Mouse (Mus musculus): ENCODE results near the gene Prss12. TPM values are rescaled to one million over a fixed set of nuclear protein-coding genes. Genes with fewer than 3 reads are reported as not detected.

Gene Prss12
- polyA plus RNA-seq, 2 experiments: 0.13 to 0.34 TPM

DNA sequence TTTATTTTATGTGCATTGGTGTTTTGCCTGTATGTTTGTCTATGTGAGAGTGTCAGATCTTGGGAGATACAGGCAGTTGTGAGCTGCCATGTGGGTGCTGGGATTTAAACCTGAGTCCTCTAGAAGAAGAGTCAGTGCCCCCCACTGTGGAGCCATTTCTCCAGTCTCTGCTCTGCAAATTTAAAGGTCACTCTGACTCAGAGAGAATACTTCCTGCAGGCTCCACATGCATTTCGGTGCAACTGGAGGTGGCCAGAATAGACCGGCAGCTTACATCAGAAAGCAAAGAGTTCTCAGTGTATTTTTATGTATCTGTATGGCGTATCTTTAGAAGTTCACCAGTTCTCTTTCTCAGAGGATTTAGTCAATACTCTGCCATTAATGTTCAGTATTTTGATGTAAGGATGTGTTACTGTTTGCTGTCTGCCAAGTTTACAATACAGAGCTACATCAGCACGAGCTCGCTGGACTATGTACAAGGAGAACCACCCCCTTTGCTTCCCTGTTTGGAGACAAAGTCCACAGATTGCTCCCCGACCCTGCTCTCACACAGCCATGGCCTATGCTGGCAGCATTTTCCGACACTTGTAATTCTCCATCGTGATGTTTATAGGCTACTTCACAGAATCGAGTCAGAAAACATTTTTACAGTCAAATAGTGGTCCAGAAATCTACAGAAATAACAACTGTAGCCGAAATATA, 81.2 kb downstream of the Prss12 start:
- H3K9me3 ChIP-seq (ENCODE audit: control insufficient read depth, low read length): no peaks in the 10 kb centered on the region
- no peak for TF ChIP-seq CTCF (IDR thresholded peaks at IDR 0.05; ENCODE audit: low read depth)
- TF ChIP-seq EP300 (IDR thresholded peaks at IDR 0.05; ENCODE audit: low read depth): no peak
- no peak overlapping the region for H3K9ac ChIP-seq (replicated peaks)
- WGBS (ENCODE audit: insufficient replicate concordance): 50% methylated on average over 10 of the region's 10 CpGs
- H3K36me3 ChIP-seq (replicated peaks; ENCODE audit: control insufficient read depth, insufficient read depth, low read depth): no peaks in the 10 kb centered on the region
- H3K27ac ChIP-seq: no peak overlapping the region
- H3K4me3 ChIP-seq (ENCODE audit: insufficient read depth in 1 of 2, low read depth in 2 of 2, low read length in 2 of 2): no peak overlapping the region
- no peaks in the 10 kb centered on the region for H3K4me1 ChIP-seq (replicated peaks; ENCODE audit: control insufficient read depth in 2 of 2, insufficient read depth in 2 of 2, low read length in 1 of 2)
- DNase-seq (ENCODE audit: low read depth in 3 of 3, low spot score in 3 of 3) (no peak), ATAC-seq (ENCODE audit: insufficient read depth) (peak; percentile 61; the same call in 1 of the 2 replicates)
- H3K4me2 ChIP-seq (ENCODE audit: low read depth): no peak overlapping the region
- H3K27me3 ChIP-seq (ENCODE audit: control insufficient read depth, insufficient read depth, low read length): no peaks in the 10 kb centered on the region

DNA sequence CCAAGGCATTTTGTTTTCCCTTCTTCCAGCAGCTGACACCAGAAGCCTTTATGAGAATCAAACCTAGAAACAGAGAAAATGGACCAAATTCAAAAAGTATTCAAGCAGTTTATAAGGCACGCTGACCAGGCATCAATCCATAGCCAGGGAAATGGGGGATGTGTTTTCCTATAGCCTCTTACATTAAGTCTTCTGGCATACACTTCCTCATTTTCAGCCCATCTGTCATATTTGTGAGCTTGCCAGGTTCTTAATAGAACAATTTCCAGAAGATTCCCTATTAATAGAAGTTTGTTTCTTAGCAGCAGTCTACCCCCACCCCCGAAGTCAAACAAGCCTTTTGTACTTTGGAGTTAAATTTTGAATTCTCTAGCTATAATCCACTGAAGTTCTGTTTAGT, 84.4 kb downstream of the Prss12 start:
- Histone ChIP-seq H3K36me3 (replicated peaks; ENCODE audit: control insufficient read depth, insufficient read depth, low read depth) (no peaks in the 10 kb centered on the region), H3K4me1 (replicated peaks; ENCODE audit: control insufficient read depth in 2 of 2, insufficient read depth in 2 of 2, low read length in 1 of 2) (no peaks in the 10 kb centered on the region), H3K4me2 (ENCODE audit: low read depth) (no peak overlapping the region), H3K9me3 (ENCODE audit: control insufficient read depth, low read length) (no peaks in the 10 kb centered on the region), H3K27ac (no peak overlapping the region), H3K9ac (replicated peaks) (no peak overlapping the region), H3K4me3 (ENCODE audit: insufficient read depth in 1 of 2, low read depth in 2 of 2, low read length in 2 of 2) (no peak overlapping the region), H3K27me3 (ENCODE audit: control insufficient read depth, insufficient read depth, low read length) (no peaks in the 10 kb centered on the region)
- DNase-seq (ENCODE audit: low read depth in 3 of 3, low spot score in 3 of 3) (no peak), ATAC-seq (ENCODE audit: insufficient read depth) (no peak)
- TF ChIP-seq CTCF (IDR thresholded peaks at IDR 0.05; ENCODE audit: low read depth) (no peak), EP300 (IDR thresholded peaks at IDR 0.05; ENCODE audit: low read depth) (no peak)
- 62% methylated on average over 2 of the region's 2 CpGs for WGBS (ENCODE audit: insufficient replicate concordance)

DNA sequence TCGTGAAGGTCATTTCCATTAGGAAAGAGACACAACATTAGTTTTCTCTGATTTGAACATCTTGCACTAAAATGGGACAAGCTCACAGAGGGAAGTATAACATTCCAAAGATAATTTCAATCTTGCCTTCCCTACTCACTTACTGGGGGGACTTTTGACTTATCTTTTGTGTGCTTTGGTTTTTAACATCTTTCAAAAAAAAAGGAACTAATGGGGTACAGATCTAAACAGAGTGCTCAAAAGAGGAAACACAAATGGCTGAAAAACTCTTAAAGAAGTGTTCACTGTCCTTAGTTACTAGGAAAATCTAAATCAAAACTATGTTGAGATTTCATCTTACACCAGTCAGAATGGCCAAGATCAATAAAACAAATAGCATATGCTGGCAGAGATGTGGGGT, 90.6 kb downstream of the Prss12 start:
- Histone ChIP-seq H3K4me1 (replicated peaks; ENCODE audit: control insufficient read depth in 2 of 2, insufficient read depth in 2 of 2, low read length in 1 of 2) (no peaks in the 10 kb centered on the region), H3K36me3 (replicated peaks; ENCODE audit: control insufficient read depth, insufficient read depth, low read depth) (no peaks in the 10 kb centered on the region), H3K27ac (no peak overlapping the region), H3K4me3 (ENCODE audit: insufficient read depth in 1 of 2, low read depth in 2 of 2, low read length in 2 of 2) (no peak overlapping the region), H3K9ac (replicated peaks) (no peak overlapping the region), H3K4me2 (ENCODE audit: low read depth) (no peak overlapping the region), H3K9me3 (ENCODE audit: control insufficient read depth, low read length) (no peaks in the 10 kb centered on the region), H3K27me3 (ENCODE audit: control insufficient read depth, insufficient read depth, low read length) (no peaks in the 10 kb centered on the region)
- 57% methylated on average over 1 of the region's 1 CpGs for WGBS (ENCODE audit: insufficient replicate concordance)
- ATAC-seq (ENCODE audit: insufficient read depth): no peak
- TF ChIP-seq EP300 (IDR thresholded peaks at IDR 0.05; ENCODE audit: low read depth) (no peak), CTCF (IDR thresholded peaks at IDR 0.05; ENCODE audit: low read depth) (no peak)
- DNase-seq (ENCODE audit: low read depth in 3 of 3, low spot score in 3 of 3): no peak

DNA sequence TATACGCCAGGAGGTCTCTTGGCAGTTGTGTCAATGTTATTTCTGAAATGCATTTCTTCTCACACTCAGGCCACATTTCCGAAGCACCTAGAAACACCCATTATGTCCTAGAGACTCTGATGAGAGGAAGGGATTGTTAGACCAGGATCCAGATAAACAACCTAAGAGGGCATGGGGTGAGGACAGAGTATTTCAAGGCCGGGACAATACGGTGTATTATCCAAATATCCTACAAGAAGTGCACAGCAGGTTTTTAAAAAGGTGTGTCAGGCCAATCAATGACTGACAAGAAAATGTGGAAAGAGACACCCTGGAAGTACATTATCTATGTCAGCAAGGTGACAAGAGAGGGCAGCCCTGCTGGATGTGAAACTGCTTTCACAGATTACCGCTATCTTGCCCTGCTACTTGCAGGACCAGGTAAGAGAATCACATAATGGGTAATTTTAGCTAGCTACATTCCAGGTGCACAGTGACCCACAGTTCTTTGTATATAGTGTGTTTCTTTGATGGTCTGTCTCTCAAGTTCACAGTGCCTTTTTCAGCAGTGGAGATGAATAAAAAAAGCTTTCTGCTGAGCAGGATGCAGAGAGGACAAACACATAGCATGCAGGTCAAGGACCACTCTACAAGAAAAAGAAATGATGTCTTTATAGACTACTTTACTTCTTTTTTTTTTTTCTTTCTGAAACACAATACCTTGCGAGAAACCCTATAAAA, 97.0 kb downstream of the Prss12 start:
- H3K36me3 ChIP-seq (replicated peaks; ENCODE audit: control insufficient read depth, insufficient read depth, low read depth): no peaks in the 10 kb centered on the region
- no peak overlapping the region for H3K4me3 ChIP-seq (ENCODE audit: insufficient read depth in 1 of 2, low read depth in 2 of 2, low read length in 2 of 2)
- no peaks in the 10 kb centered on the region for H3K9me3 ChIP-seq (ENCODE audit: control insufficient read depth, low read length)
- no peaks in the 10 kb centered on the region for H3K27me3 ChIP-seq (ENCODE audit: control insufficient read depth, insufficient read depth, low read length)
- ATAC-seq (ENCODE audit: insufficient read depth): no peak
- TF ChIP-seq CTCF (IDR thresholded peaks at IDR 0.05; ENCODE audit: low read depth) (no peak), EP300 (IDR thresholded peaks at IDR 0.05; ENCODE audit: low read depth) (no peak)
- H3K27ac ChIP-seq: no peak overlapping the region
- H3K4me1 ChIP-seq (replicated peaks; ENCODE audit: control insufficient read depth in 2 of 2, insufficient read depth in 2 of 2, low read length in 1 of 2): no peaks in the 10 kb centered on the region
- no peak for DNase-seq (ENCODE audit: low read depth in 3 of 3, low spot score in 3 of 3)
- no peak overlapping the region for H3K4me2 ChIP-seq (ENCODE audit: low read depth)
- 68% methylated on average over 6 of the region's 6 CpGs for WGBS (ENCODE audit: insufficient replicate concordance)
- H3K9ac ChIP-seq (replicated peaks): no peak overlapping the region

DNA sequence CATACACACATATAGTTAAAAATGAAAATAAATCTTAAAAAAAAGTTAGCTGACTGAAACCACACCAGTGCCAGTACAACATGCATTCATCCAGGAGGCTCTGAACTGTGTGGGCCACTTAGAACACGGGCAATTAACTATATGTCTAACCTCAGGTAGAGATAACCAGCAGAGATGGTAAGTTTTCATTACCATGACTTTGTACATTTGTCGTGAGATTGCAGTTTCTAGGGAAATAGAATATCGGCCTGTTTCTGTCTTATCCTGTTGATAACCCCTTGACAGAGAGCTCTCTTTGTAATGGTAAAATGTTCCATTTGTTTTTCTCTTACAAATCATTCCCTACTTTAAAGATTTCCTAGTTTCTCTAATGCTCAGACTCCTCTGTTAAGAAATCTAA, 103.8 kb downstream of the Prss12 start:
- ATAC-seq (ENCODE audit: insufficient read depth): peak; percentile 17; the same call in 1 of the 2 replicates

More for the DNA sequence above, 103.8 kb downstream of the Prss12 start:
- Histone ChIP-seq H3K9ac (replicated peaks) (no peak overlapping the region), H3K4me1 (replicated peaks; ENCODE audit: control insufficient read depth in 2 of 2, insufficient read depth in 2 of 2, low read length in 1 of 2) (peaks cover 2 to 10% of the 10 kb centered on the region in 2 experiments; a peak in 3 of 4 replicates), H3K9me3 (ENCODE audit: control insufficient read depth, low read length) (no peaks in the 10 kb centered on the region), H3K27me3 (ENCODE audit: control insufficient read depth, insufficient read depth, low read length) (no peaks in the 10 kb centered on the region), H3K36me3 (replicated peaks; ENCODE audit: control insufficient read depth, insufficient read depth, low read depth) (no peaks in the 10 kb centered on the region), H3K4me2 (ENCODE audit: low read depth) (no peak overlapping the region), H3K4me3 (ENCODE audit: insufficient read depth in 1 of 2, low read depth in 2 of 2, low read length in 2 of 2) (no peak overlapping the region), H3K27ac (no peak overlapping the region)
- TF ChIP-seq EP300 (IDR thresholded peaks at IDR 0.05; ENCODE audit: low read depth) (no peak), CTCF (IDR thresholded peaks at IDR 0.05; ENCODE audit: low read depth) (no peak)
- WGBS (ENCODE audit: insufficient replicate concordance): 34% methylated on average over 3 of the region's 3 CpGs
- no peak for DNase-seq (ENCODE audit: low read depth in 3 of 3, low spot score in 3 of 3)
